Mouse (Mus musculus) kidney, embryonic 16.5 days (tissue): ENCODE measurements around the gene Sephs1. TPM values are rescaled to one million over a fixed set of nuclear protein-coding genes. Genes with fewer than 3 reads are reported as not detected.

Experiments
- ATAC-seq: fragments of 200-750 bp; cut with Nextera tagmentation; 2 replicates; pipeline ENCODE4 v1.8.0; 2017; ENCODE audit warnings: moderate TSS enrichment; ENCODE audit not compliant: low FRiP score, low TSS enrichment
- H3K27ac ChIP-seq: fragments of 300-500 bp; sonication (generic); 2 replicates; pipeline ENCODE4 v1.5.1; 2014; ENCODE audit warnings: low read length
- H3K27me3 ChIP-seq: fragments of 300-500 bp; sonication (generic); 2 replicates; pipeline ENCODE4 v1.6.1; 2014; ENCODE audit warnings: low read length, control low read depth, mixed read lengths; ENCODE audit not compliant: insufficient read depth
- H3K36me3 ChIP-seq: fragments of 300-500 bp; sonication (generic); 2 replicates; pipeline ENCODE4 v1.6.1; 2014; ENCODE audit warnings: low read length, control low read depth, mixed read lengths; ENCODE audit not compliant: insufficient read depth
- H3K4me1 ChIP-seq: fragments of 300-500 bp; sonication (generic); 2 replicates; pipeline ENCODE4 v1.6.1; 2014; ENCODE audit warnings: low read length, control low read depth, mixed read lengths; ENCODE audit not compliant: insufficient read depth
- H3K4me2 ChIP-seq: fragments of 300-500 bp; sonication (generic); replicated peaks from 2 replicates; pipeline ENCODE4 v1.6.1; 2014; ENCODE audit warnings: low read depth, low read length
- H3K4me3 ChIP-seq: fragments of 300-500 bp; sonication (generic); 2 replicates; pipeline ENCODE4 v1.5.1; 2014; ENCODE audit warnings: mild to moderate bottlenecking, low read length
- H3K9ac ChIP-seq: fragments of 300-500 bp; sonication (generic); replicated peaks from 2 replicates; pipeline ENCODE4 v1.6.1; 2014; ENCODE audit warnings: low read length
- H3K9me3 ChIP-seq: fragments of 300-500 bp; sonication (generic); 2 replicates; pipeline ENCODE4 v1.6.1; 2016; ENCODE audit warnings: low read length, control low read depth
- WGBS: fragments of 180-500 bp; shearing (Covaris S2); extraction: QIAGEN DNeasy Blood & Tissue Kit; methylation state at CpG from one replicate; pipeline ENCODE4 v1.1.7; 2014; 5-methylcytosine and 5-hydroxymethylcytosine counted together
- polyA plus RNA-seq: library from polyadenylated mRNA; unstranded; fragments of >200 nt; fragmentation: Nextera tagmentation; extraction: Ambion mirVana; gene quantifications from 2 replicates; pipeline ENCODE4 v1.2.1, GENCODE M21; 2015

The Sephs1 gene
- polyA plus RNA-seq, 1 experiment from 2014 or later: 81.0 TPM

DNA sequence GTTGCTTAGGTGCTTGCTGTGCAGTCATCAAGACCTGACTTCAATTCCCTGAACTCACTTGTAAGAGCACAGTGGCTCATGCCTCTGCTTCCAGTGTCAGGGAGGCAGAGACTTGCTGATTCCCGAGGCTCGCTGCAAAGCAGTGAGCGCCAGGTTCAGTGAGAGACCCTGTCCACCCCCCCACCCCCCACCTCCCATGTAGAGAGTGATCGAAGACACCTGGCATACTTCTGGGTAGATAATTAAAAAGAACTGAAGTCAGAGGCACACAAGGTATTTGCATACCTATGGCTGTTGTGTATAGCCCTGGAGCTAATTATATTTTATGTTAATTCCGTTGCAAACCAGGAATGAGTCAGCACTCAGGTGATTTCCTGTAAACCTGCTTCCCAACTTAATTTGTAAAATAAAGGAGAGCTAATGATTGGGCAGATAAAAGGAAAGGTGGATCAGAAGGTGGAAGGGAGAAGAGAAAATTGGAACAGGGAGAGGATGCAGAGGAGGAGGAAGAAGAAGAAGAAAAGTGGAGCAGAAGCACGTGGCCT is 72.9 kb downstream of the Sephs1 start:
- Histone ChIP-seq H3K4me2 (no peak overlapping the region), H3K4me3 (no peak overlapping the region), H3K27me3 (no peaks in the 10 kb centered on the region), H3K9me3 (peaks cover 4% of the 10 kb centered on the region; the same call in 1 of the 2 replicates), H3K4me1 (no peaks in the 10 kb centered on the region), H3K27ac (no peak overlapping the region), H3K36me3 (no peaks in the 10 kb centered on the region), H3K9ac (no peak overlapping the region)
- ATAC-seq: no peak
- WGBS: 78% methylated on average over 6 of the region's 6 CpGs

DNA sequence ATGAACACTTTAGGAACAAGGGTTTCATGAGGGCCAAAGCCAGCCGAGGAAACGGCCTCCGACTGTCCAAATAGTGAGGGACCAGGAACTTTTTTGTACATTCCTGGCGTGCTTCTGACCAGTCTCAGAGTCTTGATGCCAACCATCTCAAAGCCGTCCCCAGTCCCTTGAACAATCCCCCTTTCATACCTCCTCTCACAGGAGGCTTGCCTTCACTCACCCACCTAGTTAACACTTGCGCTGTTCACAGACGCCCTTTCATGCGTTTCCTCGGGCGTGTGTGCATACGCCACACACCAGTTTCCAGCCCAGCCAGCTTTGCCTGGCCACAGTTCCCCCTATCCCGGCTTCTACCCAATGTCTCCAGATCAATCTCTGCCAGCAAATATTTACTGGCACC is 76.7 kb downstream of the Sephs1 start:
- WGBS: 82% methylated on average over 12 of the region's 12 CpGs

More for the DNA sequence above, 76.7 kb downstream of the Sephs1 start:
- H3K27ac ChIP-seq: no peak overlapping the region
- H3K36me3 ChIP-seq: no peaks in the 10 kb centered on the region
- no peak overlapping the region for H3K4me2 ChIP-seq
- no peaks in the 10 kb centered on the region for H3K4me1 ChIP-seq
- no peak overlapping the region for H3K4me3 ChIP-seq
- H3K27me3 ChIP-seq: no peaks in the 10 kb centered on the region
- ATAC-seq: no peak
- H3K9me3 ChIP-seq: no peaks in the 10 kb centered on the region
- H3K9ac ChIP-seq: no peak overlapping the region

Other genes starting within 250 kb of the Sephs1 start
- 39.5 and 40.1 TPM in 2 replicates for gene Prpf18, start 229.5 kb upstream of the Sephs1 start, polyA plus RNA-seq
- 6.2 and 6.4 TPM in 2 replicates for gene Bend7, start 163.7 kb upstream of the Sephs1 start, polyA plus RNA-seq
- gene Phyh, start 37.5 kb downstream of the Sephs1 start, polyA plus RNA-seq: 69.7 and 71.7 TPM in 2 replicates
- not detected in 2 replicates for gene Ucma, start 94.6 kb downstream of the Sephs1 start, polyA plus RNA-seq
- 34.0 and 39.5 TPM in 2 replicates for gene Mcm10, start 131.2 kb downstream of the Sephs1 start, polyA plus RNA-seq
- 15.7 and 16.3 TPM in 2 replicates for gene Optn, start 182.5 kb downstream of the Sephs1 start, polyA plus RNA-seq